Mouse (Mus musculus): ENCODE data around the gene Myl6b. TPM values are rescaled to one million over a fixed set of nuclear protein-coding genes. Genes with fewer than 3 reads are reported as not detected.

Myl6b gene
- polyA plus RNA-seq, 1 experiment: 0.76 TPM

- TF ChIP-seq GATA1 (IDR thresholded peaks at IDR 0.05; ENCODE audit: low read length) (no peak), TAL1 (IDR thresholded peaks at IDR 0.05; ENCODE audit: low read length) (no peak)
- Histone ChIP-seq H3K4me3 (replicated peaks) (peak overlapping the region; percentile 89), H3K27me3 (ENCODE audit: control insufficient read depth) (no peaks in the 10 kb centered on the region), H3K36me3 (ENCODE audit: control insufficient read depth) (peaks cover 51% of the 10 kb centered on the region), H3K4me1 (ENCODE audit: control insufficient read depth) (peaks cover 42% of the 10 kb centered on the region), H3K9me3 (ENCODE audit: control insufficient read depth, low read length) (no peaks in the 10 kb centered on the region)
Observed at GRCm38 (mm10) chr10:128460270-128460630, 38.2 kb downstream of the Myl6b start.

GRCm38 (mm10) chr10:128459409-128460269 is 38.8 kb downstream of the Myl6b start:
- TF ChIP-seq GATA1 (IDR thresholded peaks at IDR 0.05; ENCODE audit: low read length) (no peak), TAL1 (IDR thresholded peaks at IDR 0.05; ENCODE audit: low read length) (no peak)
- Histone ChIP-seq H3K36me3 (ENCODE audit: control insufficient read depth) (peaks cover 45% of the 10 kb centered on the region), H3K27me3 (ENCODE audit: control insufficient read depth) (no peaks in the 10 kb centered on the region), H3K4me1 (ENCODE audit: control insufficient read depth) (peaks cover 48% of the 10 kb centered on the region), H3K4me3 (replicated peaks) (peak overlapping the region; percentile 89), H3K9me3 (ENCODE audit: control insufficient read depth, low read length) (no peaks in the 10 kb centered on the region)

- Histone ChIP-seq H3K9me3 (ENCODE audit: control insufficient read depth, low read length) (no peaks in the 10 kb centered on the region), H3K27me3 (ENCODE audit: control insufficient read depth) (no peaks in the 10 kb centered on the region), H3K4me1 (ENCODE audit: control insufficient read depth) (peaks cover 48% of the 10 kb centered on the region), H3K36me3 (ENCODE audit: control insufficient read depth) (peaks cover 37% of the 10 kb centered on the region), H3K4me3 (replicated peaks) (peak within 1 kb of the TSS; percentile 89)
- TF ChIP-seq GATA1 (IDR thresholded peaks at IDR 0.05; ENCODE audit: low read length): no peak
- TF ChIP-seq TAL1 (IDR thresholded peaks at IDR 0.05; ENCODE audit: low read length): no peak
Observed at GRCm38 (mm10) chr10:128458719-128459408, 39.6 kb downstream of the Myl6b start, which contains the start of gene Smarcc2. Smarcc2 (plus strand) TSS chr10:128459248.

GRCm38 (mm10) chr10:128458348-128458718 is 40.2 kb downstream of the Myl6b start:
- Histone ChIP-seq H3K36me3 (ENCODE audit: control insufficient read depth) (peaks cover 32% of the 10 kb centered on the region), H3K4me3 (replicated peaks) (peak overlapping the region; percentile 89), H3K27me3 (ENCODE audit: control insufficient read depth) (no peaks in the 10 kb centered on the region), H3K4me1 (ENCODE audit: control insufficient read depth) (peaks cover 48% of the 10 kb centered on the region), H3K9me3 (ENCODE audit: control insufficient read depth, low read length) (no peaks in the 10 kb centered on the region)
- no peak for TF ChIP-seq GATA1 (IDR thresholded peaks at IDR 0.05; ENCODE audit: low read length)
- no peak for TF ChIP-seq TAL1 (IDR thresholded peaks at IDR 0.05; ENCODE audit: low read length)

- no peaks in the 10 kb centered on the region for H3K27me3 ChIP-seq (ENCODE audit: control insufficient read depth)
- TF ChIP-seq TAL1 (IDR thresholded peaks at IDR 0.05; ENCODE audit: low read length): no peak
- no peak for TF ChIP-seq GATA1 (IDR thresholded peaks at IDR 0.05; ENCODE audit: low read length)
- peaks cover 25% of the 10 kb centered on the region for H3K36me3 ChIP-seq (ENCODE audit: control insufficient read depth)
- peaks cover 48% of the 10 kb centered on the region for H3K4me1 ChIP-seq (ENCODE audit: control insufficient read depth)
- peak overlapping the region; percentile 89 for H3K4me3 ChIP-seq (replicated peaks)
- H3K9me3 ChIP-seq (ENCODE audit: control insufficient read depth, low read length): no peaks in the 10 kb centered on the region
Observed at GRCm38 (mm10) chr10:128457676-128458075, 40.8 kb downstream of the Myl6b start.

- TF ChIP-seq TAL1 (IDR thresholded peaks at IDR 0.05; ENCODE audit: low read length) (no peak), GATA1 (IDR thresholded peaks at IDR 0.05; ENCODE audit: low read length) (no peak)
- Histone ChIP-seq H3K4me1 (ENCODE audit: control insufficient read depth) (peaks cover 38% of the 10 kb centered on the region), H3K36me3 (ENCODE audit: control insufficient read depth) (peaks cover 1% of the 10 kb centered on the region), H3K27me3 (ENCODE audit: control insufficient read depth) (no peaks in the 10 kb centered on the region), H3K4me3 (replicated peaks) (no peak overlapping the region), H3K9me3 (ENCODE audit: control insufficient read depth, low read length) (no peaks in the 10 kb centered on the region)
Observed at GRCm38 (mm10) chr10:128455280-128455679, 43.2 kb downstream of the Myl6b start.

GRCm38 (mm10) chr10:128454471-128454870 is 44.0 kb downstream of the Myl6b start:
- Histone ChIP-seq H3K36me3 (ENCODE audit: control insufficient read depth) (no peaks in the 10 kb centered on the region), H3K4me1 (ENCODE audit: control insufficient read depth) (peaks cover 31% of the 10 kb centered on the region), H3K27me3 (ENCODE audit: control insufficient read depth) (no peaks in the 10 kb centered on the region), H3K9me3 (ENCODE audit: control insufficient read depth, low read length) (no peaks in the 10 kb centered on the region), H3K4me3 (replicated peaks) (no peak overlapping the region)
- TF ChIP-seq TAL1 (IDR thresholded peaks at IDR 0.05; ENCODE audit: low read length): no peak
- no peak for TF ChIP-seq GATA1 (IDR thresholded peaks at IDR 0.05; ENCODE audit: low read length)

GRCm38 (mm10) chr10:128451014-128451413 is 47.5 kb downstream of the Myl6b start:
- H3K36me3 ChIP-seq (ENCODE audit: control insufficient read depth): no peaks in the 10 kb centered on the region
- H3K4me1 ChIP-seq (ENCODE audit: control insufficient read depth): peaks cover 10% of the 10 kb centered on the region
- H3K9me3 ChIP-seq (ENCODE audit: control insufficient read depth, low read length): no peaks in the 10 kb centered on the region
- no peaks in the 10 kb centered on the region for H3K27me3 ChIP-seq (ENCODE audit: control insufficient read depth)
- TF ChIP-seq TAL1 (IDR thresholded peaks at IDR 0.05; ENCODE audit: low read length): no peak
- no peak for TF ChIP-seq GATA1 (IDR thresholded peaks at IDR 0.05; ENCODE audit: low read length)
- H3K4me3 ChIP-seq (replicated peaks): no peak overlapping the region

GRCm38 (mm10) chr10:128445407-128445806 is 53.1 kb downstream of the Myl6b start:
- no peaks in the 10 kb centered on the region for H3K9me3 ChIP-seq (ENCODE audit: control insufficient read depth, low read length)
- H3K36me3 ChIP-seq (ENCODE audit: control insufficient read depth): peaks cover 12% of the 10 kb centered on the region
- no peaks in the 10 kb centered on the region for H3K27me3 ChIP-seq (ENCODE audit: control insufficient read depth)
- no peak for TF ChIP-seq TAL1 (IDR thresholded peaks at IDR 0.05; ENCODE audit: low read length)
- no peak for TF ChIP-seq GATA1 (IDR thresholded peaks at IDR 0.05; ENCODE audit: low read length)
- H3K4me1 ChIP-seq (ENCODE audit: control insufficient read depth): no peaks in the 10 kb centered on the region
- H3K4me3 ChIP-seq (replicated peaks): no peak overlapping the region

Measured in erythroblast, embryonic 14.5 days (primary cell).